Mouse (Mus musculus): Measurements from ENCODE around the gene Olfr722.
"Not testable (repeated sequence)": the region's sequence is repeated elsewhere in the genome, so short reads cannot be mapped to it uniquely, and the experiment has no call there.

Gene Olfr722

DNA sequence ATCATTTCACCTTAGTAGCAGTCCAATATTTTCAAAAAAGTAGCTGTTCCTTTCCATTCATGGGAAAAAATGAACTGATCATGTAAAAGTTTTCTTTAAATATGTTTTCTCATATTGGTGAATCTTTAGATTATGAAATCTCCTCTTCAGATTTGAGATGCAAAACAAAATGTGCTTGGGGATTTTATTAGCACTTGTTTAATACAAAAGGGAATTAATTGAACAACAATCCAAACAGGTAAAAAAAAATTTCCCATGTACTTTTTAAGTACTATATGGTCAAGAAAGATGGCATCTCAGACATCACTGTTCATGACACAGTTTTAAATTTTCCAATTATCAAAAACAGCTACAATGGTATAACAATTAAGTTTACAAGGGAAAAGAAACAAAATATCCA, at the start of gene Olfr722:
TSS of gene Olfr722 (minus strand) at position 101 of the 400 bp plus-strand sequence.
- no peak for DNase-seq

DNA sequence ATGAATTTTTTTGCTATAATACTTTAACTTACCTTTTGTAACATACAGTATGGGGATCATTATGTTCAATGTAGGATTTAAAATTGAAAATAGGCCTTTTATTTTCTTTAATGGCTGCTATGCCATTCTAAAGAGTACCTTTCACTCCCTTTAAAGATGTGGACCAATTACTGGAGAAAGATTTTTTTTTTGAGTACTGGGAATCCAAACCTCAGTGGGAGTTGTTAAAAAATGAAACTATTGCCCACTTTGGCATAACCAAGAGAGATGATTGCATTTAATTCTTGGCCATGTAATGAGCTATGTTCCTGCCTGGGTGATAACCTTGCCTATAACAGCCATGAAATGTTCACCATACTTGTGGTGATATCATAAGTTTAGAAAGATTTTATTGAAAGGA, 29.9 kb upstream of the Olfr722 start, which contains the start of gene Olfr723:
TSS of gene Olfr723 (minus strand) at position 101 of the 400 bp plus-strand sequence.
- not testable (repeated sequence) for DNase-seq

DNA sequence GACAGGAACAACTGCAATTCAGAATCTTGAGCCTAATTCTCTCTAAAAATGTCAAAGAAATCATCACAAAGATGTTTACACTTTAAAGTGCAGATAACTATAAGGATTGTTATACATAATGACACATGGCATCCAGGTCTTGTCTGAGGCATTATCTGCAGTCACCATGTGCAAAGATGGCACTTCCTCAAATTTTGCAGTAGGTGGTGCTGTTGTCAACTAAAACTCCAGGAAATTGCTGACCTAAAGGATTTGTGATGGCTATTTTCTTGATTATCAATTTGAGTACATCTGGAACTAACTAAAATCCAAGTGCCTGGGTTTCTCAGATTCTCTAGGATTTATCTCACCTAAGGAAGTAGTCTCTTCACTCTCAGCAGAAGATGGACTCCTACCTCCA, 41.4 kb downstream of the Olfr722 start:
- no peak for DNase-seq

Data from thymus, adult 18-20 months (tissue).